ENCODE assay signal across 8 mouse cellular contexts in genomic region chr6:47953191-47953726, GRCm38 (mm10). TPM values are rescaled to one million over a fixed set of nuclear protein-coding genes. Genes with fewer than 3 reads are reported as not detected.
DNase-seq lines count a peak whose midpoint lies in the region; ATAC-seq and TF ChIP-seq lines count a peak whose summit lies in the region.

Gene Zfp956, plus strand, starts transcription at chr6:47953390.

- peak within 1 kb of the TSS; percentile 85 for H3K27ac ChIP-seq in forebrain, embryonic 10.5 days
- H3K27ac ChIP-seq in heart, embryonic 15.5 days: peak within 1 kb of the TSS; percentile 23; the same call in 1 of the 2 replicates
- H3K27ac ChIP-seq in liver, embryonic 14.5 days: peak within 1 kb of the TSS; percentile 76
- H3K27ac ChIP-seq in neural tube, embryonic 11.5 days (ENCODE audit: low read depth, low read length): peak within 1 kb of the TSS; percentile 21; the same call in 1 of the 2 replicates
- H3K27ac ChIP-seq in stomach, postnatal 0 days (replicated peaks): peak within 1 kb of the TSS; percentile 53

- DNase-seq in CD8-positive naive resting alpha-beta T cell, adult 2 months (ENCODE audit: low read depth in 2 of 2, low spot score in 2 of 2): peak; percentile 89 to 94
- peak; percentile 88 for DNase-seq in c-Kit-positive CD71-negative TER-119-negative erythroid progenitor cells, embryonic 14.5 days (ENCODE audit: low read depth)
- DNase-seq in forebrain, embryonic 10.5 days (ENCODE audit: extremely low spot score, low spot score): peak; percentile 94
- peak; percentile 95 to 97 for DNase-seq in kidney, postnatal 25 days
- DNase-seq in liver, embryonic 14.5 days (ENCODE audit: low read depth in 3 of 3, low spot score in 3 of 3): peak; percentile 87 to 93 (median 90)
- DNase-seq in neural tube, embryonic 11.5 days (ENCODE audit: low spot score): peak; percentile 93
- peak; percentile 95 for DNase-seq in stomach, postnatal 0 days (ENCODE audit: low spot score)

- H3K9ac ChIP-seq in heart, embryonic 15.5 days: peak within 1 kb of the TSS; percentile 64
- H3K9ac ChIP-seq in liver, embryonic 14.5 days (replicated peaks): peak within 1 kb of the TSS; percentile 87
- H3K9ac ChIP-seq in neural tube, embryonic 11.5 days (ENCODE audit: low read length): peak within 1 kb of the TSS; percentile 60
- H3K9ac ChIP-seq in stomach, postnatal 0 days (ENCODE audit: low read length): peak within 1 kb of the TSS; percentile 67

- peak within 1 kb of the TSS; percentile 78 for H3K4me3 ChIP-seq in forebrain, embryonic 10.5 days
- peak within 1 kb of the TSS; percentile 65 for H3K4me3 ChIP-seq in heart, embryonic 15.5 days
- peak within 1 kb of the TSS; percentile 82 to 84 for H3K4me3 ChIP-seq in liver, embryonic 14.5 days (ENCODE audit: insufficient read depth in 1 of 2, low read depth in 2 of 2, low read length in 2 of 2)
- peak within 1 kb of the TSS; percentile 56 for H3K4me3 ChIP-seq in neural tube, embryonic 11.5 days (ENCODE audit: low read depth, low read length)
- H3K4me3 ChIP-seq in stomach, postnatal 0 days (ENCODE audit: low read depth, low read length): peak within 1 kb of the TSS; percentile 67

- H3K9me3 ChIP-seq in forebrain, embryonic 10.5 days: no peaks in the 10 kb centered on the region
- H3K9me3 ChIP-seq in heart, embryonic 15.5 days (replicated peaks): no peaks in the 10 kb centered on the region
- H3K9me3 ChIP-seq in liver, embryonic 14.5 days (ENCODE audit: control insufficient read depth, low read length): no peaks in the 10 kb centered on the region
- H3K9me3 ChIP-seq in neural tube, embryonic 11.5 days (ENCODE audit: control insufficient read depth, low read length): no peaks in the 10 kb centered on the region
- H3K9me3 ChIP-seq in stomach, postnatal 0 days (ENCODE audit: control insufficient read depth, low read length): no peaks in the 10 kb centered on the region

- H3K36me3 ChIP-seq in forebrain, embryonic 10.5 days (replicated peaks): peaks cover 20% of the 10 kb centered on the region
- H3K36me3 ChIP-seq in heart, embryonic 15.5 days: no peaks in the 10 kb centered on the region
- H3K36me3 ChIP-seq in liver, embryonic 14.5 days (replicated peaks; ENCODE audit: control insufficient read depth, insufficient read depth, low read depth): no peaks in the 10 kb centered on the region; the same call in none of the 2 replicates
- no peaks in the 10 kb centered on the region for H3K36me3 ChIP-seq in neural tube, embryonic 11.5 days (ENCODE audit: control insufficient read depth, insufficient read depth, low read length)
- peaks cover 2% of the 10 kb centered on the region for H3K36me3 ChIP-seq in stomach, postnatal 0 days (ENCODE audit: control insufficient read depth, insufficient read depth, low read length)

- peaks cover 11% of the 10 kb centered on the region; the same call in 1 of the 2 replicates for H3K27me3 ChIP-seq in forebrain, embryonic 10.5 days (ENCODE audit: poor library complexity, severe bottlenecking)
- peaks cover 36% of the 10 kb centered on the region for H3K27me3 ChIP-seq in heart, embryonic 15.5 days
- no peaks in the 10 kb centered on the region for H3K27me3 ChIP-seq in liver, embryonic 14.5 days (ENCODE audit: control insufficient read depth, insufficient read depth, low read length)
- no peaks in the 10 kb centered on the region for H3K27me3 ChIP-seq in neural tube, embryonic 11.5 days (ENCODE audit: control insufficient read depth, insufficient read depth, low read length)
- H3K27me3 ChIP-seq in stomach, postnatal 0 days (ENCODE audit: control insufficient read depth, insufficient read depth, low read length): no peaks in the 10 kb centered on the region

- no peak for TF ChIP-seq EP300 in liver, embryonic 14.5 days (IDR thresholded peaks at IDR 0.05; ENCODE audit: low read depth)
- no peak for TF ChIP-seq EP300 in stomach, postnatal 0 days (optimal IDR thresholded peaks at IDR 0.05)

- peak; percentile 98 for ATAC-seq in heart, embryonic 15.5 days (replicated peaks; ENCODE audit: insufficient number of reproducible peaks, insufficient read depth, low FRiP score, low read depth)
- ATAC-seq in liver, embryonic 14.5 days (ENCODE audit: insufficient read depth): peak; percentile 100
- peak; percentile 100 for ATAC-seq in neural tube, embryonic 11.5 days (ENCODE audit: insufficient read depth, low FRiP score, low TSS enrichment)
- ATAC-seq in stomach, postnatal 0 days (ENCODE audit: low FRiP score, low TSS enrichment): peak; percentile 99

- peaks cover 18% of the 10 kb centered on the region for H3K4me1 ChIP-seq in forebrain, embryonic 10.5 days
- peaks cover 8% of the 10 kb centered on the region; the same call in 1 of the 2 replicates for H3K4me1 ChIP-seq in heart, embryonic 15.5 days (replicated peaks)
- peaks cover 9 to 14% of the 10 kb centered on the region in 2 experiments for H3K4me1 ChIP-seq in liver, embryonic 14.5 days (replicated peaks; ENCODE audit: control insufficient read depth in 2 of 2, insufficient read depth in 2 of 2, low read length in 1 of 2)
- H3K4me1 ChIP-seq in neural tube, embryonic 11.5 days (ENCODE audit: control insufficient read depth, insufficient read depth, low read length): no peaks in the 10 kb centered on the region
- H3K4me1 ChIP-seq in stomach, postnatal 0 days (replicated peaks; ENCODE audit: control insufficient read depth, insufficient read depth): no peaks in the 10 kb centered on the region

- under 1% methylated on average over 31 of the region's 31 CpGs for WGBS in forebrain, embryonic 10.5 days
- WGBS in heart, embryonic 15.5 days: under 1% methylated on average over 31 of the region's 31 CpGs
- WGBS in liver, embryonic 14.5 days (ENCODE audit: insufficient replicate concordance): under 1% methylated on average over 31 of the region's 31 CpGs
- WGBS in neural tube, embryonic 11.5 days: under 1% methylated on average over 31 of the region's 31 CpGs
- under 1% methylated on average over 31 of the region's 31 CpGs for WGBS in stomach, postnatal 0 days

- H3K4me2 ChIP-seq in heart, embryonic 15.5 days: peak within 1 kb of the TSS; percentile 84
- peak within 1 kb of the TSS; percentile 98 for H3K4me2 ChIP-seq in liver, embryonic 14.5 days (ENCODE audit: low read depth)
- peak within 1 kb of the TSS; percentile 81 for H3K4me2 ChIP-seq in neural tube, embryonic 11.5 days (ENCODE audit: low read depth)
- H3K4me2 ChIP-seq in stomach, postnatal 0 days (replicated peaks; ENCODE audit: low read depth): peak within 1 kb of the TSS; percentile 87

- peak; percentile 47 for TF ChIP-seq CTCF in liver, embryonic 14.5 days (IDR thresholded peaks at IDR 0.05; ENCODE audit: low read depth)
- peak; percentile 39 for TF ChIP-seq CTCF in stomach, postnatal 0 days (IDR thresholded peaks at IDR 0.05; ENCODE audit: low read depth)

RNA-seq across cellular contexts. Expression of gene Zfp956, which starts in this region (rescaled TPM):
- polyA plus RNA-seq in forebrain, embryonic 10.5 days (2016; fragmentation: Nextera tagmentation; extraction: Ambion mirVana): 8.0 and 8.5 TPM in 2 replicates
- 2.9 and 4.4 TPM in 2 replicates for polyA plus RNA-seq in heart, embryonic 15.5 days (2015; fragmentation: Nextera tagmentation; extraction: Ambion mirVana)
- polyA plus RNA-seq in liver, embryonic 14.5 days (2012; rRNA removed): 4.0 and 4.3 TPM in 2 replicates
- 2.1 and 2.5 TPM in 2 replicates for polyA plus RNA-seq in liver, embryonic 14.5 days (2014; fragmentation: Nextera tagmentation; extraction: Ambion mirVana)
- polyA plus RNA-seq in neural tube, embryonic 11.5 days (2014; fragmentation: Nextera tagmentation; extraction: Ambion mirVana): 7.7 and 9.1 TPM in 2 replicates
- polyA plus RNA-seq in stomach, postnatal 0 days (2015; fragmentation: Nextera tagmentation; extraction: Ambion mirVana): 3.9 and 4.5 TPM in 2 replicates

Comparison
In these comparisons a context has a peak if more than half of its experiments do, and no peak if none do; other contexts are left out.
1. Peak in every context shown above with its lines: DNase-seq, ATAC-seq, H3K4me3 ChIP-seq and H3K27ac ChIP-seq.
2. H3K27ac ChIP-seq: peak in every context shown above with its lines; median percentile 85 in forebrain, embryonic 10.5 days; 76 in liver, embryonic 14.5 days; 53 in stomach, postnatal 0 days; 23 in heart, embryonic 15.5 days; 21 in neural tube, embryonic 11.5 days.